Mouse (Mus musculus) inflammation-experienced regulatory T-cells, adult 6 months (primary cell): ENCODE results near the gene Mnx1. TPM values are rescaled to one million over a fixed set of nuclear protein-coding genes. Genes with fewer than 3 reads are reported as not detected.

Experiments used
- ATAC-seq: one replicate; pipeline ENCODE4 v1.8.0; 2017
- polyA plus RNA-seq, 3 experiments: library from polyadenylated mRNA; unstranded; fragments of 100-300 nt; shearing (Covaris generic); gene quantifications; one replicate each; pipeline ENCODE4 v1.2.1; 2017

The Mnx1 gene
- not detected for polyA plus RNA-seq

GRCm38 (mm10) chr5:29478208-29479197 is at the start of gene Mnx1:
Gene Mnx1, minus strand, starts transcription at chr5:29478470.
- no peak for ATAC-seq

GRCm38 (mm10) chr5:29516432-29516831 is 38.2 kb upstream of the Mnx1 start:
- no peak for ATAC-seq

- ATAC-seq: no peak
Measured at GRCm38 (mm10) chr5:29515888-29516287, 37.6 kb upstream of the Mnx1 start.

DNA sequence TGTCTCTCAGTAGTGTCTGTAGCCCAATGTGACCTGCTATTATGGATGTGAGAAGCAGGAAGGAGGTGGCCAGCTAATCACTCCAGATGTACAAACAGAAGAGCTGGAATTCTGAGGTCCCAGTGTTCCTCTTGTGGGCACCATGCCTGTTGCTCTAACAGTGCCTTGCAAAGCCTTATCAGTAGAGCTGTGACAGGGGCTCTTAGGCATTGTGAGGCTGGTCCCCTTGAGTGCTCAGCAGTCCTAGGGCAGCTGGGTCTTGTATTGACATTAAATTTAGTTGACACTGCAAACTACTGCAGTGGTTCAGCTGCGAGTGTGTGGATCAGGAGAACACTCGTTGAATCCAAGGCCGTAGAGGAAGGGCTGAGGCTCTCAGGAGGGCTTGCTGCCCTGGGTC is 28.7 kb upstream of the Mnx1 start:
- no peak for ATAC-seq

- no peak for ATAC-seq
Measured at GRCm38 (mm10) chr5:29487321-29487720, 9.1 kb upstream of the Mnx1 start.

GRCm38 (mm10) chr5:29485941-29486320 is 7.7 kb upstream of the Mnx1 start:
- ATAC-seq: no peak

- no peak for ATAC-seq
Measured at GRCm38 (mm10) chr5:29484965-29485940, 7.0 kb upstream of the Mnx1 start.

DNA sequence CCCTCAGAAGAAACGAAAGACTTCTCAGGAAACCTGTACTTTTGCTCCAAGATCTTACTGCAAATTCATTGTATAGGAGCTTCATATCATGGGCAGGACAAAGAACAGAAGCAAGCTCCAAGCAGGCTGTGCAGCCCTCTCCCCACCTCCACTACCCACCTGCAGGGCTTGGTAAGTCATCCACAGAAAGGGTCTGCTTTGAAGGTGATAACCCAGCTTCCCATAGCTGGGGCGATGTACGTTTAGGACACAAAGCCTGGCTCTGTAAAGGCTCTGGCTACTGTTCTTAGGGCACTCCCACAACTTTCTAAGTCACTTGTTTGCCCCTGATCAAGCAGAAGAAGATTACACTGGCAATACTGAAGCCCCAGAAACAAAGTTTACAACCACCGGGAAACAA is 5.5 kb upstream of the Mnx1 start:
- no peak for ATAC-seq

DNA sequence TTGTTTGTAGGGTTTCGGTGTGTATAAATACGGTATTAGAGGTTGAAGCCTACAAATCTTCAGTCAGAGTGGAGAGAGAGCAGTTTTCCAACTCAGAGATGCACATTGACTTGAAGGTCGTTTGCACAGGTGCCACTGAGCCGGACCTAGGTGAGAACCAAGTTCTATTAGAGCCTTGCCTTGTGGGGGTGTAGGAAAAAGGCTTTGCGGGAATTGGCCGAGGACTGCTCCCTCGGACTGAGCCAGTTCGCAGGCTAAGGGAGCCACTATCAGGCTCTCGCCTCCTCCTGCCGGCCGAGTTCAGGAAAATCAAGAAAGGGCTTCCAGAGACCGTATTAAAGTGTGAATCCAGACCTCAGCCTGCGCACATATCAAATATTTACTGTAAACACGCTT is 926 bp upstream of the Mnx1 start:
- ATAC-seq: no peak

DNA sequence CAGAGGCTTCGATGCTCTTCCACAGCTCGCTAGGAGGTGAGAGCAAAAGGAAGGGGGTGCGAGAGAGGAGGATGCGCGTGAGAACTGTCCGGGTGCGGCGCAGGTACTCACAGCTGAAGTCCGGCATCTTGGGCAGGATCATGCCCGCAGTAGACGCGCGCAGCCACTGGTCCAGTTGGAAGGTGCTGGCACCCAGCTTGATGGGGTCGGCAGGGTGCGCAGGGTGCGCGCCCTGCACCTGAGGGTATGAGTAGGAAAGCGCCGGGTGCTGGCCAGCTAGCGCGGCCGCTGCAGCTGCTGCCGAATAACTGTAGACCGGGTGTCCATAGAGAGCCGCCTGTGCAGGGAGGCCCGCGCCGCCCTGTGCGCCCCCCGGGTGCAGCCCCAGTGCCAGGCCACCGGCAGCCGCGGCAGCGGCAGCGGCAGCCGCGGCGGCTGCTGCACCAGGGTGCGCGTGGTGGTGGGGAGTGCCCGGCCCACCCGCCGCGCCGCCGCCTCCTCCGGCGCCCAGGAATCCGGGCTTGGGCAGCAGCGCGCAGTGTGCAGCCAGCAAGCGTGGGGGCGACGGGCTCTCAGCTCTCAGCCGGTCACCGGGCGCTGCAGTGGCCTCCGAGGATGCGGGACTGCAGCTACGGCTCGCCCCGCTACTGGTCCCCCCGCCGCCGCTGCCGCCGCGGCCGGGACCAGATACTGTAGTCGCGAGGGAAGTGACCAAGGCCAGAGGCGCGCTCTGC is 629 bp downstream of the Mnx1 start:
- no peak for ATAC-seq

DNA sequence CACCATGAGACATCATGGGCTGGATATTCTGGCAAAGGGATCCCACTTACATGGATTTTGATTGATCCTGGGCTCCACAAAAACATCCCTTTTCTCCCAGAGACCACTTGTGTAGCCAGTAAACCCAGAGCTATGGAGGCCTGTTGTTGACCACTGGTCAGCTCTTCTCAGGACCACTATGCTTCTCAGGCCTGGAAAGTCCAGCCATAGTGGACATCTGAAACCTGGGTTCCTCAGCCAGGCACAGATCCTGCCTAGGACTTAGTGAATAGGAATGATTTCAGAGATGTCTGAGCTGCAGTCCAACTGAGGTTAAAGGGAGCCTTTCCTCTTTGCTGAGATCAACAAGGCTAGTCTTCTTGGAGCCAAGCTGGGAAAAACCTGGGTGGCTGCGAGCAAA is 2.2 kb downstream of the Mnx1 start:
- ATAC-seq: no peak

GRCm38 (mm10) chr5:29475556-29475955 is 2.7 kb downstream of the Mnx1 start:
- ATAC-seq: no peak

DNA sequence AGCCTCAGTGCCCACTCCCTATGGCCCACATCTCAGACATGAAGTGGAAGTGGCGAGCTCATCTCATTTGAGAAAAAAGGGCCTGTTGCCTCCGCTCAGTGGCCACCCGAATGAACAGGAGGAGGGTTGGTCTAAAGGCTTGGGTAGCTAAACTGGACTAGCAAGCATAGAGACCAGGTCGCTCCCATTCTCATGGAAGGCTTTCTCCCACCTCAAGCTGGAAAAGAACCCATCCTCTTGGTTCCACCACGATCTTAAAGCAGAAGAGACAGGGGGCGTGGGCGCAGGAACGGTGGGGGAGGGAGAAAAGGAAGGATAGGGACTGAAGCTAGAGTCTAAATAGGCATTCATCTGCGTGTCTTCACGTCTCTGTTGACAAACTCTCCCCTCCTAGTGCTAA is 3.2 kb downstream of the Mnx1 start:
- ATAC-seq: no peak

GRCm38 (mm10) chr5:29474246-29474960 is 3.9 kb downstream of the Mnx1 start:
- ATAC-seq: no peak

DNA sequence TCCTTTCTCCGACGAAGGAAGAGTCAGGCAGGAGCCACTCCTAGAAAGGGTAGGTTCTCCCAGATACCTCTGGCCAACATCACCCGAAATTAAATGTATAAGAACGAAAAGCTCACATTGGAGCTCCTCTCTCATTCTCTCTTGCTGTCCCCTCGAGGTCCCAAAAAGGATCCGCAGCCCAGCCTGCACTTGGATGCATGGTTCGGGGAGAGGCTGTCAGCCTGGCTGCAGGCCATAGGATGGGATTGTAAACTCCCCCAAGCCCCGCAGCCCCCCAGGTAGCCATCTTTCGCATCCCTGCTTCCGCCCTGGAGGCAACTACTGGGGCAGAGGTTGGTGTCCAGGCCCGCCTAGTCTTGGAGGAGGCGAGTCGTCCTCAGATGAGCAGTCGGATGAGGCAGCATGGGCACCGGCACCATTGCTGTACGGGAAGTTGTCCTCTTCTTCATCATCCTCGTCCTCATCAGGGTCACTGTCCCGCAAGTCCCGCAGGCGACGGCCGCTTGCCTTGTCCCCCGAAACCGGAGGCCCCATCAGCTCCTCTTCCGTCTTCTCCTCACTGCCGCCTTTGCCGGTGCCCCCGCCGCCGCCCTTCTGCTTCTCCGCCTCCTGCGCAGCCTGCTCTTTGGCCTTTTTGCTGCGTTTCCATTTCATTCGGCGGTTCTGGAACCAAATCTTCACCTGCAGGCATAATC is 4.6 kb downstream of the Mnx1 start:
- no peak for ATAC-seq

- ATAC-seq: no peak
Measured at GRCm38 (mm10) chr5:29471855-29472665, 6.2 kb downstream of the Mnx1 start.

DNA sequence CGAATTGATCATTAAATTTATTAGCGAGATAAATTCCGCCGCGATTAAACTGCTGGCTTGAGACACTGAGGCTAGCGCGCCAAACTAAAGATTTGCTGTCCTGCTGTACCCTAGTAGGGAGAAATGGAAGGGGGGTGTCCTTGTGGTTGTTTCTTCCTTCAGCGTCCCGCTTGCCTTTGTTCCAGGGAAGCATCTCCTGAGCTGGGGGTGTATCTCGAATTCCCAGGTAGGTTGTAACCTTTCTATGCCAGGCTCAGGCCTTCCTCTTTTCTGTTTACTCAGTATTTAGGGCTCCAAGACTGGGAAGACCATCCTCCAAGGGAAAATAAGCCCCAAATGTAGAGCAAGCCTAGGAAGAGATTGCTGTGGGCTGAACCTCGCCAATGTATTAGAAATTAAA is 6.9 kb downstream of the Mnx1 start:
- ATAC-seq: no peak

GRCm38 (mm10) chr5:29470851-29471394 is 7.3 kb downstream of the Mnx1 start:
- no peak for ATAC-seq

DNA sequence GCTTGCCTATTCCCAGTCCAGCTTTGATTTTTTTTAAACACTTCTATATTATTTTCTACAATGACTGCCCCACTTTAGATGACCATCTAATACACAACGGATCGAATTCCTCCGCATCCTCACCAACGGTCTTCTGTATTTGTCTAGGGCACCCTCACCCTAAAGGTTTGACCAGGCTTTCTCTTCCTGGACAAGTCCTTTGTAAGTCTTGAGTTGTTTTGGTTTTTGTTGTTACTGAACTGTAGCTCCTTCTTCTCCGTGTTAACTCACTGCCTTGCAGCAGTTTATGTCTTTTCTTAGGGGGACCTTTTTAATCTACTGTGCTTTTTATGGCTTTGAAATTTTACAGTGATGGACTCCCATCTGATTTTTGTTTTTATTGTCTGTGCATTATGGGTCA is 8.0 kb downstream of the Mnx1 start:
- ATAC-seq: no peak

DNA sequence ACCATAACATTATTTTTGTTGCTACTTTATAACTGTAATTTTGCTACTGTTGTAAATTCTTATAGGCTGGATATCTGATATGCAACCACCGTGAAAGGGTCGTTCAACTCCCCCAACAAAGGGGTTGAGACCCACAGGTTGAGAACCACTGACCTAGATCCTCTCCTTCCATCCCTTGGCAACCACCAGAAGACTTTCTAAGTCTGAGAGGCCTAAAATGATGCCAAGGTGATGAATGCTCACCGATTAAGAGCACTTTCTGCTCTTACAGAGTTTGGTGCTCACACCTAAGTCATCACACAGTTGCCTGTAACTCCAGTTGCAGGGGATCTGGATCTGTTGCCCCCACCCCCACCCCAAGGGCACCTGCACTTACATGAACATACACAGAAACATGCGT is 8.8 kb downstream of the Mnx1 start:
- ATAC-seq: no peak
